Mouse (Mus musculus) neutrophil, adult 59 days (primary cell): ENCODE results near the gene Iqck. TPM values are rescaled to one million over a fixed set of nuclear protein-coding genes. Genes with fewer than 3 reads are reported as not detected.

Experiments
- total RNA-seq, 2 experiments: library from RNA; stranded (reverse); gene quantifications; 1 replicate in 1 of 2; 2 replicates in 1 of 2; pipeline ENCODE4 v1.2.4; 2023

Iqck gene
- under 1 TPM; 0.11 to 0.46 TPM for total RNA-seq

DNA sequence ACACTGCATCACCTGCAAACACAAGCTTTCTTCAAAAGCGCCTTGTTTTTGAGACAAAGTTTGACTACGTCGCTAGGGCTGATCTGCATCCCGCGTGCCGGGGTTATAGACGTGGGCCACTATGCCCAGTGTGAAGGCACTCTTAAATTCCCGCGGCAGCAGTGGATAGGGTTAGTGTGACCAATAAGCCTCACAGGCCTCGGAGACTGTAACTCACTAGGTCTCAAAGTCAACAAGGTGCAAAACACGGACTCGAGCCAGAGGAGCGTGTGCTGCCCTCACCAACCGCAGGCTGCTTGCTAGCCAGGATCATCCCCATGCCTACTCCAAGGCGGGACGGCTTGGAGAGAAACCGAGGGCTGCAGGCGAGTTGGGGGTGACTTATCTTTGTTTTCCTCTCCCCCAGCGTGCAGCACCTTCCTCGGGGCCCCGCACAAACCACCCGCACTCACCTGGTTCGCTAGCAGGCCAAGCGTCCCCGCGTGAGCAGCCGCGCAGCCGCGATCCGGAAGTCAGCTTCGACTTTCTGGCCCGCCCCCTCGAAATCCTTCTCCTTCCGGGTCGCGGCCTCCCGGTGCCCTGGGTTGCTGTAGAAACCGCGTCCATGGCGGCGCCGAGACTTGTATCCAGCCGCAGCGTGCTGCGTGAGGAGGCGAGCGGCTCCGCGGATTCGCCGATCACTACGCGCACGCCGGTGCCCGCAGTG lies at the start of gene Iqck:
Gene Iqck (plus strand): TSS at position 582 of the 706 bp plus-strand sequence.

DNA sequence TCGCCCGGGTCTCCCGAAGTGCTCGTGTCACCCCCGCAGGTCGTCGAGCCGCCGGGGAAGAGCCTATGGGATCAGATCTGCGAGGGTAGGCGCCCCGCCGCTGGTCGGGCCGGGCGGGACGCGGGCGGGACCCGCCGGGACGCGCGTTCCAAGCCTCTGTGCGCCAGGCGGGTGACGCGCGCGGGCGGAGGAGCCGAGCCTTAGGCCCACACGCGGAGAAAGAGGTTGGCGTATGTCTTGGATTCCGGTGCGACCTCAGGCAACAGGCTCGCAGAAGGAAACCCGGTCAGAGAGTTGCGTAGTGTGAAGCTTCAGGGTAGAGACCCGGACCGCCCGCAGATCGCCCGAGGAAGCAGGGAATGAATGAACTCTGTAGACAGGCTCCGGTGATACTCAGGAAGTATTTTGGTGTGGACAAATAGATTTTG lies 339 bp downstream of the Iqck start, which contains the start of gene Knop1:
Gene Knop1 (minus strand): TSS at position 378 of the 428 bp plus-strand sequence.

DNA sequence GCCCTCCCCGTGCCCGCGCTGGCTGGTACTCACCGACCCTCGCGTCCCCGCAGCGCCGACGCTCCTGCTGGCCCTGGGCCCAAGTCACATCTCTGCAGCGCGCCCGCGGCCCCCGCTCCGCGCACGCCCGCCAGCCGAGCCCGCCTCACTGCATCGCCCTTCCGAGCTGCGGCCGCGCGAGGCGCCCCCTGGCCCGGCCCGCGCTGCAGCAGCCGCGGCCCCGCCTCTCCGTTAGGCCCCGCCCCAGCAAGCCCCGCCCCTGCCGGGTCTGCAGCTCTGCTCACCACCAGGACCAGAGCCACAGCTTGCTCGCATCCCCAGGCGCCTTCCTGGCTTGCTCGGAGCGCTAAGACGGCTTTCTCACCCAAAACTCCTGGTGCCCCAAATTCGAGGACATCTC lies 139.5 kb downstream of the Iqck start, which contains the start of gene Gprc5b:
Gene Gprc5b (minus strand): TSS at position 205 of the 400 bp plus-strand sequence.

Other genes starting within 250 kb of the Iqck start
- 10 to 100 TPM; 33.6 to 34.9 TPM for gene Gde1, start 150.0 kb upstream of the Iqck start, total RNA-seq
- gene Ccp110, start 143.2 kb upstream of the Iqck start, total RNA-seq: 1 to 10 TPM; 8.7 to 8.9 TPM
- gene Vps35l, start 115.5 kb upstream of the Iqck start, total RNA-seq: 10 to 100 TPM; 49.5 to 53.8 TPM
- gene Knop1, start 502 bp downstream of the Iqck start, total RNA-seq: 10 to 100 TPM in 1 of 2 experiments, 1 to 10 TPM in 1; 9.0 to 11.3 TPM
- 1 to 10 TPM in 1 of 2 experiments, under 1 TPM in 1; 0.84 to 2.0 TPM for gene Gprc5b, start 139.5 kb downstream of the Iqck start, total RNA-seq